Mouse (Mus musculus) lung, postnatal 25 days (tissue): ENCODE results near the gene Wdr20.

ENCODE experiments used
- DNase-seq: peaks from one replicate; pipeline ENCODE4 v3.0.0; 2022; ENCODE audit warnings: low spot score

The Wdr20 gene

DNA sequence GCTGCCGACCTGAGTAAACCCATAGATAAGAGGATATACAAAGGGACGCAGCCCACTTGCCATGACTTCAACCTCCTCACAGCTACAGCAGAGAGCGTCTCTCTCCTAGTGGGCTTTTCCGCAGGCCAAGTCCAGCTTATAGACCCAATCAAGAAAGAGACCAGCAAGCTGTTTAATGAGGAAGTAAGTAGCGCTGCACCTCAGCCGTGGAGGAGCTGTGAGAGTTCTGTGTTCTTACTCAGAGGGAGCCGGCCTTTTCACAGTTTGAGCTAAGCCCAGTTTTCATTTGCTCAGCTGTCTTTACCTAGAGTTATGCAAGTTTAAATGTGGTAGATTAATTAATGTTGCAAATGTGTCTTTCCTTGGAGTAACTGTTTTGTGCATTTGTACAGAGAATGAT lies 41.6 kb downstream of the Wdr20 start:
- no peak for DNase-seq

DNA sequence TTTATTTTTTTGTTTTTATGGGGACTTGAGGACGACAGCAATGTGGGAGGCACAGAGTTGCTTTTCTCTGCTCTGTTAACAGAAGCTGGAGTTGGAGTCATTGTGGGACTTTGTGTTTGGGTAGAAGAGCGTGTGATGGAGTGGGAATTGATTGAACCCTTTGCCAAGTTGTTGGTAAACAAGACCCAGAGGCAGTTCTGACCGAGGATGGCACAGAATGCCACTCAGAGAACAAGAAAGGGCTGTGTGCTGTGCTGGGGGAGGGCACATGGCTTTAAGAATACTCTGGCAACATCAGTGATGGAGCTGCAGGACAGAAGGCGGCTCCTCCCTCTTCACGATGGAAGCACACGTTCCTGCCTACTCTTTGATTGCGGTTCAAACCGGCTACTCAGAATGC lies 43.4 kb downstream of the Wdr20 start:
- DNase-seq: no peak

DNA sequence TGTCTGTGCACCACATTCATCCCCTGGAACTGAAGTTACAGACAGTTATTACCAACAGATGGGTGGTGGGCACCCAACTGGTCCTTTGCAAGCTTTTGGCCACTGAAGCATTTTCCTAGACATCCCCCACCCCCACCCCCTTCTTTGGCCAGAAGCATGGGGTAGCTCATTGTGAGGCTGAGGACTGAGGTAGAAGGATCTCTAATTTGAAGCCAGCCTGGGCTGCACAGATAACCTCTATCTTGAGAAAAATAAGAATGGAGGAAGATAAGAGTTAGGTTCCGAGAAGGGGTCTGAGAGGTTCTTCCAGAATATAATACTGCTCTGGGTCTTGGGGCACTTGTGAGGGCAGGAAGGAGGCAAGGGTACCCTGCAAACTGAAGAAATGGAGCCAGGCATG lies 44.5 kb downstream of the Wdr20 start:
- DNase-seq: no peak

DNA sequence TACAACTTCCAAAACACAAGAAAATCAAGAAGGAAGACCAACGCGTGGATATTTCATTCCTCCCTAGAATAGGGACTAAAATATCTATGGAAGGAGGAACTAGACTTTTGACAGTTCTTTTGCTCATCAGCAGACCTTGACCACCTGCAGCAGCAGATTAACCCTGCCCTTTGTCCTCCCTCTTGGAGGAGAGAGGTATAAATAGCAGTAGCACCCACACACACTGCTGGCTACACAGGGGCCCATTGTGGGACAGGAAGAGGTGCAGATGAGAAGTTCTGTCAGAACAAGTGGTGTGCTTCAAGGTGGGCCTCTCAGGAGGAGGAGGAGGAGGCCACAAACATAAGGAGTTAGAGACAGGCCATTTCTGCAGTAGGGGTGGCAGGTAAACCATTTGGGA lies 46.5 kb downstream of the Wdr20 start:
- DNase-seq: no peak

DNA sequence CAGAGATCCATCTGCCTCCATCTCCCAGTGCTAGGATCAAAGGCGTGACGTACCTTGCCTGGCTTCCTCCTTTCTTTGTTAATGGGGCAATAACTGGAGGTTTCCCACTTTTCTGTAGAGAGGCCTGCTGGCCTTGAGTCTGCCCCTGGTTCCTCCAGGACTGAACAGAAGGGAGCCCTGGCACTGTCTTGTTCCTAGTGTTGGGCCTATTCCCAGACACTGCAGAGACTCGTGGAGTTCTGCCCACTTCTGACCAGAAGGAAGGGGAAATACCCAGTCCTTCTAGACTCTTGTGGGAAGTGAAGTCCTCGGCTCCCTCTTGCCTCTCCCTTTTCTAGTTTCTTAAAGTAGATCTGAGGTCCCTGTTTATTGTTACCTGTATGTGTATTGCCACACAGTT lies 48.5 kb downstream of the Wdr20 start:
- DNase-seq: no peak

DNA sequence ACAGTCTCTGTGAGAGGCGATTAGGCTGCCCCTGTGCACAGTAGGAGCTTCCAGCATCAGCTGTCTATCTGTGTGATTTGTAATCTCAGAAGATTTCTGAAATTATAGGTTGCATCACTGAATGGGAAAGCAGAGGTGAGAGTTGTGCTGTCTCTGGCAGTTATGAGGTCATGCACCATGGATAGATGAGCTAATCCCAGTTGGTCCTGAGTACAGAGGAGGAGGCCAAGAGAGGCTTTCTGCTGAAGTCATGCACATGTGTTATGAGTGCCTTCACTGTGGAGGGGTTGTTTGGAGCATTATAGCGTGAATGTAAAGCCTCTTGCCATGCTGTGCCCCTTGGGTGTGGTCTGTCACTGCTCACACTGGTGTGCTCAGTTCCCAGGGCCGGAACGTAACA lies 52.8 kb downstream of the Wdr20 start:
- DNase-seq: no peak

DNA sequence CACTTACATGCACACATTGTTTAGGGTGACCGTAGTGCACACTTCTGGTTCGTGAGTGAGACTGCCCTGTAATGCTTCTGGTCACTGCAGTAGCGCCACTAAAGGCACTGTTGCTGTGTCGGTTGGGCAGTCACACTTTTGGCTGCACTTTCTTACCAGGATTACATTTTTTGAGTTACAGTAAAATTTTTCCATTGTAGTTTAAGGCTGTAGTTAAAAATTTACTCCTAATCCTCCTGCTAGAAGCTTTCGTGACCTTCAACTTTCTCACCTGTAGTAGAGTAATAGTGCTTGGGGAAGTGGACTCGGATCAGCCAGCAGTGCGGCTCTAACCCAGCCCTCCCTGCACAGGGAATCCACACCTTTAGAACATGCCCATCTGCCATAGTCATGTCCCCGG lies 53.3 kb downstream of the Wdr20 start:
- no peak for DNase-seq

DNA sequence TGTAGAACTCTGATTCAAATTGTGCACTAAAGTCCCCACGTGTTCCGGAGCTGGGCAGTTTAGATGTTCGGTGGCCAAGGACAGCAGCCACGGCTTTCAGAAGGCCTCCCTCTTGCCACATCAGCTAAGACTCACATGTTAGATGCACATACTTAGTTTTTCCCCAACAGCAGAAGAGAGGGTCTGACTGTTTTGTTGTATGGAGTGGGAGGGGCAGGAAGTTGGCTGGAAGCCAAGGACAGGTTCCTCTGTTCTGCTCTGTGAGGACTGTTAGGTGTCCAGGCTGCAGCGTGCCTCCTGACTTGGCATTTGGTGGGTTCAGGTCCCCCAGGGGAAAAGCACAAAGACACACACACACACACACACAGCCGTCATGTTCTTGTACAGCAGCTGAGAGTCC lies 57.3 kb downstream of the Wdr20 start:
- DNase-seq: no peak

DNA sequence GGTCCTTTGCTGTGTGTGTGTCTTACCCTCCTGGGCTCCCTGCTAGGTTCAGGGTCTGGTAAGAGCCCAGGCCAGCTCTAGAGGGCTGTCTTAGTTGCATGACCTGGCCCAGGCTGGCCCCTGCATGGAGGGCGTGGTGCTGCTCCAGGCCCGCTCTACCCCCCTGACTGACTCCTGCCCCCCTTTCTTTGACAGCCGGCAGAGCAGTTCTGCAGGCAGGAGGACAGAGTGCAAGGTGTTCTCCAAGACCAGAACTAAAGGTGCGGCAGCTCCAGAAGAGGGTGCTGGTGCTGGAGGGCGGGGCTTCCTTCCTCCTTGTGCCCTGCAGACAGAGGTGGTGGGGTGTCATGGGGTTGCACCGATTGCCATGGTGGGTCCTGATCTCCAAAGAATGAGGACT lies 59.0 kb downstream of the Wdr20 start:
- no peak for DNase-seq

DNA sequence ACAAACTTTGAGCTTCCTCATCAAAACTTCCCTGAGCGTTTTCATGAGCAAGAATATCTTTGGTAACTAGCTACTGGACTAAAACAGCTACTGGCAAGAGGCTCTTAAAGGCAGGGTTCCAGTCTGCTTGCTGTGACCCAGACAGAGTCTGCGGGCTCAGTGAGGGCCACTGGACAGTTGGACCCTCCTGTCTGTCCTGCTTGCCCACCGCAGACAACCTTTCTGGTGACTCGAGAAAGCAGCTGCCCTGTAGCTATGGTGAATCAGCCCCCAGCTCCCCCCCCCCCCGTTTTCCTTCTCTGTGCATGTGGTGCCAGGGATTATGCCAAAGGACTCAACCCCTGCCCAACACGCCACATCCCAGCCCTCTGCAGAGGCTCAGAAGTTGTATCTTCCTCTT lies 59.5 kb downstream of the Wdr20 start:
- DNase-seq: no peak

DNA sequence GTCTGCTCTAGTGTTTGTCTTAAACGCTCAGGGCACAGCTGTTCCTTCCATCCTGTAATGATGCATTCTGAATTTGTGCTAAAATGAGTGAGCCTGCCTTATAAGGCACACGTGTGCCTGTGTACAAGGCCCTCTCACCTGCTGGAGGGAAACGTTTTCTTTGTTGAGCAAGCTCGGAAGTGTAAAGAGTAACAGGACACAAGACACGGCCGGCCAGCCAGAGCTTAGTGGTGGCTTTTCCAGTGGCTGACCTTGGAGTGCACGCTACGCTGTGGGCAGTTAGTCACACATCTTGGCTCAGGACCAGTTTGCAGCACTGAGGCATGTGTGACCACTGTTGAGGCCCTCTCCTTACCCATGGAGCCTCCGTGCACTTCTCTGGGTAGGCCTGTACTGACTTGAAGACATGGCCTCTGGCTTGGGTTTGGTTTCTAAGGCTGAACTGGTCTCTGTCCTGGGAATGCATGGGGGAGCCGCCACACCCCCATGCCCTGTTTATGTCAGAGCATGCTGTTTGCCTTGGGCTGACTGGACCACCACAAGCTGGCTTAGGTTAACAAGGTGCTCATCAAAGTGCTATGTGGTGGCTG lies 60.2 kb downstream of the Wdr20 start:
- peak; percentile 31 for DNase-seq

DNA sequence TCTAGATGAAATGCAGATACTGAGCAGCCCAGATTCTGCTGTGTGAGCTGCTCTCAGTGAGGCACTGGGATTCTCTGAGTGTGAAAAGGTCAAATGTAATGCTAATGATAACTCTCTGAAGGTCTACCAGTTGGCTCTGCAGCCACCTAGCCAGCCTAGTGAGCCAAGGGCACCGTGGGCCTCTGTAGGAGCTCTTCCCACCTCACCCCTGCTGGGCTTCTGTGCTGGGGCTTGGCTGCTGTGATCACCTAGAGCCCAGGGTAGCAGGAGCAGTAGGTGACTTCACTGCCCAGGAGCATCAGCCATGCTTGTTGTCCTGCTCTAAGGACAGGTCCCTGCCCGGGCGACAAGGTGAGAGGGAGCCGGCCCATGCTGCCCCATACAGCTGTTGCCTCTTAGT lies 61.5 kb downstream of the Wdr20 start:
- DNase-seq: no peak

DNA sequence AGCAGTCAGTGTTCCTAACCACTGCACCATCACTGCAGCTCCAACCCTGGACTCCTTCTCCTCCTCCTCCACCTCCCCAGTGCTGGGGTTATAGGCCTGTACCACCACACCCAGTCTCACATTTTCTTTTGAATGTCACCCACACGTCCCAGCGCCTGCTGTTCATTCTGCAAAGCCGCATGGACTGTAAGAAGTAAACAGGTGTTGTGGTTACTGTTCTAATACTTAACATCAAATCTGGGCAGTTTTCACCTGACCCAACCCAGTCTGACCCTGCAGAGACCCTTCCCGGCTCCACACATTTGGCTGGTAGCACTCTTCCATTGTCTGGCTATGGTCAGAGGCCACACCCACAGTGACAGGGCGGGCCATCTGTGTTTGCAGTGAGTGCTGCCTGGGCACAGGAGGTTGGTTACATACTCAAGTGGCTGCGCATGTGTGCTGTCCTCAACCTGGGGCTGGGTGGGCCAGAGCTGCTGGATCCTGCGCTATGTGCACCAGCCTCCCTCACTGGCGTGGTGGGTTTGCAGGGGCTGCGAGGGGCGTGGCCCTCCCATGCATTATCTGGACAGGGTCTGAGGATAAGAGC lies 64.2 kb downstream of the Wdr20 start:
- DNase-seq: no peak

DNA sequence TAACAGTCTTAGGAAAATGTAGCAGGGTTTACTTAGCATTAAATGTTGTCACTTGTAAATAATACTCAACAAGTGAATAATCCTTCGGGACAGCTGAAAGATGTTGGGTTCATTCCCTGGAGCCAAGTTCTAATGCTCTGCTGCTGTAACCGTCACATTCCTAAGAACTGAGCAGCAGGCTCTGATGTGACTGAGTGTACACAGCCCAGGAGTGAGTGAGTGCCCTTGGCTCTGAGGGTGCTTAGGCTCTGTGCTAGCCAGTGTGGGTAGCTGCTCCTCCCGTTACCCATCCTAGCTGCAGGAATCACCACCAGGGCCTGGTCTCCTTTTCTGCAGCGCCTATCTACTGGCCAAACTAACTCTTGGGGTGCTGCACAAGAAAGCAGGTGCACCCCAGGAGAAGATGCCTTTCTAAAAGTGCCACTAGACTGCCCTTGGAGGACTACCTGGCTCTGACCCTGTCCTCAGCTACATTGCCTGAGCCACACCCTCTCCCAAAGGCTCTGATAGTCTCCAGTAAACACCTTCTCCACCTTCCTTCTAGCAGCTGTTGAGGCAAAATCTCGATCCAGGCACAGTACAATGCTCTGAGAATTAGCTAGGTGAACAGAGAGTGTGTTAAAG lies 65.0 kb downstream of the Wdr20 start:
- no peak for DNase-seq

DNA sequence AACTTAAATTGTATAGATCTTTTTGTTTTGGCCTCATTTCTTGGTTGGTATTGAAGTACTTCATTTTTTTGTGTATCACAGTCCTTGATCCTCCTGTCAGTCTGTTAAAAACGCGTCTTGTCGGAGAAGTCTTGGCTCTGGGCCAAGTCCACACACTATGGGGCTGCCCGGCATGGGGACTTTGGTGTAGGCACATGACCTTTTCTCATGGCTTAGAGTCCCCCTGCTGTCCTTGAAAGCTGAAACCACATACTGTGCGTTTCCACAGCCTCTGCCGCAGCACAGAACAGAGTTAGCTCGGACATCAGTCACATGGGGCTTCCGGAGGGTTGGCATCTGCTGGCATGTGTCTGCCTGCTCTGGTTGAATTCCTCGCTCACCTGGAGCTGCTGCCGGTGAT lies 66.5 kb downstream of the Wdr20 start:
- DNase-seq: no peak

DNA sequence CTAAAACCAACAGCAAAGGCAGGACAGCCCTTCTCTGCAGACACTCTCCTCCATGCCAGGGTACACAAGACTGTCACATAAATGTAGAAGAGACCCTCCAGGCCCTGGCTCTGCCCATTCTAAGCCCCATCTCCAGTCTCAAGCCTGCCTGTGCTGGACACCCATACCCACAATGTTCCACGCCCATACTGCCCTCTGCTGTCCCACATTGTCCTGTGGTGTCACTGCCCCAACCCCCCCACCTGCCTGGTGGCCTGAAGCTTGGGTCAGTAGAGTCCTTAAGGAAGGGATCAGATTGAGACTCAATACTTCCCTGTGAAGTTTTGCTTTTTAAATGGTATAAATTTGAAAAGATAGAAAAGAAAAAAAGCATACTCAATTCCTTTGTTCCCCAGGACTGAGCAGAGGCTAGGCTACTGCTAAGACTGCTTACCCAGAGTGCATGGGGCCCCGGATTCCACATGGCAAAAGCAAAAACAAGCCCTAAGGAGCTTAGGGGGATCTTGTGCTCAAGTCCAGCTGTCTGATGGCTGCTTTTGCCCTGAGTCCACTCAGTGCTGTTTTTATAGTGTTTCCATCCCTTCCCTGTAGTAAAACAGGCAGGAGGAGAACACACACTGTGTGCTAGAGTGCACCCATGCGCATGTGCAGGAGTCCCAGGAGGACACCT lies 68.7 kb downstream of the Wdr20 start:
- no peak for DNase-seq

DNA sequence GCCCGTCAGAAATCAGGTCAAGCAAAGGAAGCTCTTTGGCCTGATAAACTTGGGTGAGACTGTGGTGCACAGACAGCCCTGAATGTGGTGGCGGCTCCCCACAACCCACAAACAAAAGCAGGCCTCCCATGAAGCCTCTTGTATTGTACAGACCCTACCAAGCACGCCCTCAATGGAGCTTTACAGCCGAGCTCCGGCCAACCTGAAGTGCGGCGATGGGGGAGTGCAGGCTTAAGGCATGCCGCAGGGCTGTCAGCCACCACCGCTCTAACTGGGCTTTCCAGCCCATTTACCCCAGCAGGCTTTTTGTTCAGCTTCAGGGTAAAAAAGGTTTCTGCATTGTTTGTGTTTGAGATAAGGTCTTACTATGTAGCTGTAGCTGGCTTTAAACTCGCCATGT lies 70.7 kb downstream of the Wdr20 start:
- DNase-seq: no peak

DNA sequence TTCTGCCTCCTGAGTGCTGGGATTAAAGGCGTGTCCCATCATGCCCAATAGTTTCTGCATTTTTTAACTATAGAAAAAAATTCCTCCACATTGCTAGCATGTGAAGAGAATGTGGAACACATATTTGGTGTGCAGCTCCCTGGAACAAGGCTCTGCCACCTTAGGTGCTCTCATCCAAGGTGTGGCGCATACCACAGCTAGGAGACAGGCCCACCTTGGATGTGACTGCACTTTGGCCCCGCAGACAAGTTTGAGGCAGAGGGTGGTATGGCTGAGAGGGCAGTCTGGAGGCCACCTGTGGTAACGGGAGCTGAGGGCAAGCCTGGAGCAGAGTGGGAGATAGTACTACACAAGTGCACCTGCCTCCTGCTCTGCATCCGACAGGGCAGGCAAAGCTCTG lies 71.1 kb downstream of the Wdr20 start:
- no peak for DNase-seq

DNA sequence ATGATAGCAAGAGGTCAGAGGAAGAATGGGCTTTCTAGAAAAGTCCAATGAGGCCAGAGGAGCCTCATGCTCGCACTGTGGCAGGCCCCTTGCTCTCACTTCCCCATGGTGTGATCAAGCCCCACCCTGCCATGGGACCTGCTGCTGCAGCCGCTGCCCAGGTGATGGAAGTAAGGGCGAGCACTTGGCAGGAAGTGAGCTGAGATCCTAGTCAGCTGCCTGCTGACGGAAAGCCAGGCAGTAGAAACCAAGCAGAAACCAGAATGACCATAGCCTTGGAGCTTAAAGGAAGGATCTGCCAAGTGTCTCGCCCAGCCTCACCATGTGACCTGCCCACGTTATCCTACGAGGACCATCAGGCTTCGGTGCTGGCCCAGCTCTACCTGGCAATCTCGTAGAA lies 75.4 kb downstream of the Wdr20 start:
- no peak for DNase-seq

DNA sequence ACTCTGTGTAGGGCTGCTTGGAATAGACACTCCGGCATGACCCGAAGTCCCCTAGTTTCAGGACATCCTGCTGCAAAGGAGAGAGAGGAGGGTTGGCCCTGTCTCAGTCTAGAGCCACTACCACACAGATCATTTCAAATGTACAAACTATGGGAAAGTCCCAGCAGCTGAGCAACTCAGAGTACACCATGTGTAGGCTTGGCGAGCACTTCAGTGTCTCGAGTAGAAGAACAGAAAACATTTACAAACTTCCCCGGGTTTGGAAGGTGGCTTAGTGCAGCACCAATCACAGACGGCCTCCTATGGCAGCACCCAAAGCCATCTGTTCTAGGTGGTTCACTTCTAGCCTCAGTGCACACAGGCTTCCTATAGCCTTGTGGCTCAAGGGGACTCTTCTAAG lies 75.9 kb downstream of the Wdr20 start:
- DNase-seq: no peak

DNA sequence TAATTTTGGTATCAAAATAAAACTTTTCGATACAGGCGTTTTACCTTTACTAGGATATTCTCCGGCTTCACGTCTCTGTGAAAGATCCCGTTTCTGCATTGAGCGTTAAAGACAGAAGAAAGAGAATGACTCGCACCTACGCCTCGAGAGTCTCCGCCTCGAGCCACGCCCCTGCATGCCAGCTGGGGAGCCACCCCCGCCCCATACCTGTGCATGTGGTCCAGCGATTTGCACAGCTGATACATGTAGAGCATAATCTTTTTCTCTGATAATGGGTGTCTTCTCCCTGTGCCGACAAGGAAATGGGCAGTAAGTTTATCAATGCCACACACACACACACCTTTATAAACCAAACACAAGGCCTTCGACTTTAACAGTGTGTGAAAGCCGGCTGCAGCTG lies 77.2 kb downstream of the Wdr20 start:
- DNase-seq: no peak

DNA sequence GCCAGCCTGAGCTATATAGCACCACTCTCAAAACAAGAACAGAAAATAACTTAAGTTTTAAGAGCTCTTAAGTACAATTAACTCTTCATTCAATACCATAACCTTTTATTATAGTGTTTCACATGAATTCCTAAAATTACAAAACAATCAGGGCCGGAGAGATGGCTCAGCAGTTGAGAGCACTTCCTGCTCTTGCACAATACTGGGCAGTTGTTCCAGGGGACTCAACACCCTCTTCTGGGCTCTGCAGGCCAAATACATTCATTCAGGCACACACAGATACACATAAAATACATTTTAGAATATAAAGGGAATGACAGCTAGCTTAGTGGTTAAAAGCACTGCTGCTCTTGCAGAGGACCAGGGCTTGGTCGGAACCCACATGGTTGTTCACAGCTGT lies 79.1 kb downstream of the Wdr20 start:
- DNase-seq: no peak

DNA sequence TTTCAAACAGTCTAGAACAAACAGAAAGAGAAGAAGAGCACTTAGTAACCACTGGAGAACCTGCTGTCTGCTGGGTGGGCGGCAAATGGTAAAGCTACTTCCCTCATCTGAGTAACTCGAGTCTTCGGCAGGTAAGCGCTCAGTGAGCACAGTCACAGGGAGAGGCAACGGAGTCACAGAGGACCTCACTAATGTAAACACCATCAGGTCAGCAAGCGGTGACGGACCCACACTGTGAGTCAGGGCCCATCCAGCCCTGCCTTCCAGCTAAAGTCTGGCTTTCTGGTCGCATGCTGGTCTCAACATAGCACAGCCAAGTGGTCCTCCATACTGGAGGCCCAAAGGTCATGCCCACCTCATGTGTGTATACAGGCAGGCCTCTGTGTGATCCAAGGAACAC lies 81.6 kb downstream of the Wdr20 start:
- DNase-seq: no peak

DNA sequence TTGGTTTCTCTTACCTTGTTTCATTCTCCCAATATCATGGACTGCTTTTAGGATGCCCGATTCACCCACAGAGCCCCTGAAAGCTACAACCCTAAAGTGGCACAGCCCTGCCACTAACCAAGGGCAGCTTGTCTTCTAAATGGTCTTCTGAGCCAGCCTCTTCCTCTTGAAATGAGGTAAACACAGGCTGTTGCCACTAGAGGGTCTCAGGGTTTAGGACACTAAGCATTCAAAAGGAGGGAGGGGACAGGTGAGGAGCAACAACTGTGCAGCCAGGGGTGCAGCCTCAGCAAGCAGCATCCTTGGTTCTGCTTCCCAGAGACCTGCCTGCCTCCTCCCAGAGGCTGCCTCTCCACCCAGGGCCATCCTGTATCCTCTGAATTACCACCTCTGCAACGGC lies 84.0 kb downstream of the Wdr20 start:
- DNase-seq: no peak
